Mouse (Mus musculus) MEL (cell line): ENCODE measurements around the gene Prkag1. TPM values are rescaled to one million over a fixed set of nuclear protein-coding genes. Genes with fewer than 3 reads are reported as not detected.
A peak's percentile ranks its signal among the peaks of the same experiment; 100 is the strongest.

Experiments
- DNase-seq: peaks from one replicate; pipeline ENCODE4 v3.0.0; 2011; ENCODE audit warnings: low read depth, low spot score
- H3K27ac ChIP-seq: 2 replicates; pipeline ENCODE4 v1.5.1; 2012; ENCODE audit warnings: low read depth, mild to moderate bottlenecking, control low read depth, low read length, moderate library complexity; ENCODE audit not compliant: control insufficient read depth
- H3K27me3 ChIP-seq, 2 experiments: fragments of 150-350 bp in 1 of 2; sonication (generic) in 1 of 2; 2 replicates each; pipeline ENCODE4 v1.6.1; 2012; ENCODE audit warnings: low read length in 2 of 2, mild to moderate bottlenecking in 2 of 2, improper control_type of control experiment in 1 of 2, moderate library complexity in 1 of 2; ENCODE audit not compliant: insufficient read depth in 2 of 2, control insufficient read depth in 1 of 2
- H3K36me3 ChIP-seq, 2 experiments: 2 replicates each; pipeline ENCODE4 v1.6.1; 2012 to 2014; ENCODE audit warnings: low read length in 2 of 2, improper control_type of control experiment in 1 of 2, inconsistent platforms in 1 of 2, mild to moderate bottlenecking in 1 of 2; ENCODE audit not compliant: insufficient read depth in 2 of 2, control insufficient read depth in 1 of 2
- H3K4me1 ChIP-seq, 2 experiments: fragments of 150-350 bp in 1 of 2; sonication (generic) in 1 of 2; 2 replicates each; pipeline ENCODE4 v1.6.1; 2012; ENCODE audit warnings: low read length in 2 of 2, improper control_type of control experiment in 1 of 2, mild to moderate bottlenecking in 1 of 2; ENCODE audit not compliant: insufficient read depth in 2 of 2, control insufficient read depth in 1 of 2
- H3K4me3 ChIP-seq, 2 experiments: fragments of 150-350 bp in 1 of 2; sonication (generic) in 1 of 2; 2 replicates each; pipeline ENCODE4 v1.5.1; 2012; ENCODE audit warnings: low read depth in 2 of 2, low read length in 2 of 2, mild to moderate bottlenecking in 2 of 2, moderate library complexity in 2 of 2, control low read depth in 1 of 2, improper control_type of control experiment in 1 of 2; ENCODE audit not compliant: control insufficient read depth in 1 of 2, insufficient read depth in 1 of 2
- H3K79me2 ChIP-seq: 2 replicates; pipeline ENCODE4 v1.6.1; 2012; ENCODE audit warnings: mild to moderate bottlenecking, low read length, moderate library complexity; ENCODE audit not compliant: control insufficient read depth, poor library complexity, insufficient read depth
- H3K9ac ChIP-seq: 2 replicates; pipeline ENCODE4 v1.6.1; 2012; ENCODE audit warnings: low read depth, mild to moderate bottlenecking, control low read depth, low read length, moderate library complexity; ENCODE audit not compliant: control insufficient read depth, poor library complexity, severe bottlenecking
- H3K9me3 ChIP-seq: fragments of 150-350 bp; sonication (generic); replicated peaks from 2 replicates; pipeline ENCODE4 v1.6.1; 2012; ENCODE audit warnings: mild to moderate bottlenecking, low read length, improper control_type of control experiment, moderate library complexity; ENCODE audit not compliant: insufficient read depth
- BHLHE40 ChIP-seq: IDR thresholded peaks from 2 replicates; pipeline ENCODE4 v1.6.1; 2012; ENCODE audit warnings: low read depth, mild to moderate bottlenecking, inconsistent platforms, low read length, improper control_type of control experiment, borderline replicate concordance
- CHD1 ChIP-seq: IDR thresholded peaks from 2 replicates; pipeline ENCODE4 v1.6.1; 2012; ENCODE audit warnings: low read depth, mild to moderate bottlenecking, inconsistent platforms, low read length, improper control_type of control experiment
- CTCF ChIP-seq, 3 experiments: IDR thresholded peaks in 2 of 3; conservative IDR thresholded peaks in 1 of 3; 2 replicates each; pipeline ENCODE4 v1.5.1; 2011 to 2012; ENCODE audit warnings: low read length in 3 of 3, low read depth in 2 of 3, mild to moderate bottlenecking in 2 of 3, improper control_type of control experiment in 1 of 3, inconsistent platforms in 1 of 3, mixed read lengths in 1 of 3, moderate library complexity in 1 of 3; ENCODE audit not compliant: control insufficient read depth in 1 of 3, insufficient read depth in 1 of 3, poor library complexity in 1 of 3, severe bottlenecking in 1 of 3
- E2F4 ChIP-seq: IDR thresholded peaks from 2 replicates; pipeline ENCODE4 v1.6.1; 2011; ENCODE audit warnings: low read depth, low read length, improper control_type of control experiment, borderline replicate concordance
- EP300 ChIP-seq, 2 experiments: IDR thresholded peaks; 2 replicates each; pipeline ENCODE4 v1.6.1; 2011; ENCODE audit warnings: improper control_type of control experiment in 2 of 2, low read length in 2 of 2, low read depth in 1 of 2, mild to moderate bottlenecking in 1 of 2
- GABPA ChIP-seq: IDR thresholded peaks from 2 replicates; pipeline ENCODE4 v1.6.1; 2012; ENCODE audit warnings: low read depth, mild to moderate bottlenecking, inconsistent platforms, low read length, improper control_type of control experiment, moderate library complexity
- HCFC1 ChIP-seq: IDR thresholded peaks from 2 replicates; pipeline ENCODE4 v1.6.1; 2012; ENCODE audit warnings: low read depth, mild to moderate bottlenecking, inconsistent platforms, low read length, improper control_type of control experiment, moderate library complexity
- JUND ChIP-seq: IDR thresholded peaks from 2 replicates; pipeline ENCODE4 v1.6.1; 2011; ENCODE audit warnings: low read depth, mild to moderate bottlenecking, improper control_type of control experiment, low read length
- KAT2A ChIP-seq: conservative IDR thresholded peaks from 2 replicates; pipeline ENCODE4 v1.6.1; 2012; ENCODE audit warnings: low read depth, low read length, improper control_type of control experiment, inconsistent platforms
- MXI1 ChIP-seq: IDR thresholded peaks from 2 replicates; pipeline ENCODE4 v1.6.1; 2011; ENCODE audit warnings: mild to moderate bottlenecking, low read depth, low read length, improper control_type of control experiment
- MYC ChIP-seq: IDR thresholded peaks from 2 replicates; pipeline ENCODE4 v1.6.1; 2011; ENCODE audit warnings: low read depth, mild to moderate bottlenecking, low read length, improper control_type of control experiment, moderate library complexity
- NRF1 ChIP-seq: IDR thresholded peaks from 2 replicates; pipeline ENCODE4 v1.6.1; 2014; ENCODE audit warnings: low read depth, mild to moderate bottlenecking, inconsistent platforms, low read length, improper control_type of control experiment, moderate library complexity; ENCODE audit not compliant: poor library complexity, insufficient read depth, severe bottlenecking
- POLR2AphosphoS5 ChIP-seq: IDR thresholded peaks from 2 replicates; pipeline ENCODE4 v1.6.1; 2012; ENCODE audit warnings: low read depth, borderline replicate concordance, mild to moderate bottlenecking, inconsistent platforms, low read length, moderate library complexity, mixed read lengths
- RAD21 ChIP-seq: IDR thresholded peaks from 2 replicates; pipeline ENCODE4 v1.6.1; 2011; ENCODE audit warnings: mild to moderate bottlenecking, low read depth, low read length, improper control_type of control experiment
- SIN3A ChIP-seq: IDR thresholded peaks from 2 replicates; pipeline ENCODE4 v1.6.1; 2012; ENCODE audit warnings: low read length, improper control_type of control experiment, inconsistent platforms
- SMC3 ChIP-seq: IDR thresholded peaks from 2 replicates; pipeline ENCODE4 v1.6.1; 2011; ENCODE audit warnings: low read depth, low read length, improper control_type of control experiment
- TBP ChIP-seq: IDR thresholded peaks from 2 replicates; pipeline ENCODE4 v1.8.0; 2011; ENCODE audit warnings: low read depth, low read length, improper control_type of control experiment
- USF1 ChIP-seq: IDR thresholded peaks from 2 replicates; pipeline ENCODE4 v1.6.1; 2014; ENCODE audit warnings: low read depth, mild to moderate bottlenecking, inconsistent platforms, low read length, improper control_type of control experiment, moderate library complexity
- USF2 ChIP-seq, 2 experiments: IDR thresholded peaks; 2 replicates each; pipeline ENCODE4 v1.6.1; 2011 to 2012; ENCODE audit warnings: improper control_type of control experiment in 2 of 2, low read length in 2 of 2, borderline replicate concordance in 1 of 2, inconsistent platforms in 1 of 2, low read depth in 1 of 2, mild to moderate bottlenecking in 1 of 2; ENCODE audit not compliant: insufficient read depth in 1 of 2
- ZC3H11A ChIP-seq: IDR thresholded peaks from 2 replicates; pipeline ENCODE4 v1.6.1; 2012; ENCODE audit warnings: low read depth, mild to moderate bottlenecking, inconsistent platforms, low read length, improper control_type of control experiment
- ZKSCAN1 ChIP-seq: IDR thresholded peaks from 2 replicates; pipeline ENCODE4 v1.6.1; 2012; ENCODE audit warnings: low read depth, mild to moderate bottlenecking, inconsistent platforms, low read length, improper control_type of control experiment, moderate library complexity
- polyA plus RNA-seq, 2 experiments: library from polyadenylated mRNA; stranded (reverse) in 1 of 2; unstranded in 1 of 2; fragments of >175 nt in 1 of 2; fragments of >200 nt in 1 of 2; gene quantifications; 2 replicates each; pipeline versions ENCODE4 v1.2.1 to v1.2.4; 2012; ENCODE audit warnings: low replicate concordance in 2 of 2, low read depth in 1 of 2; ENCODE audit not compliant: insufficient read length in 2 of 2, insufficient read depth in 1 of 2, missing spikeins in 1 of 2
- total RNA-seq: library from RNA; depleted of rRNA; stranded (reverse); fragments of 300-350 nt; gene quantifications from 2 replicates; pipeline ENCODE4 v1.2.3, GENCODE M21; 2012

Gene Prkag1
- total and polyA plus RNA-seq, 3 experiments = 122 to 348 (median 141) TPM

DNA sequence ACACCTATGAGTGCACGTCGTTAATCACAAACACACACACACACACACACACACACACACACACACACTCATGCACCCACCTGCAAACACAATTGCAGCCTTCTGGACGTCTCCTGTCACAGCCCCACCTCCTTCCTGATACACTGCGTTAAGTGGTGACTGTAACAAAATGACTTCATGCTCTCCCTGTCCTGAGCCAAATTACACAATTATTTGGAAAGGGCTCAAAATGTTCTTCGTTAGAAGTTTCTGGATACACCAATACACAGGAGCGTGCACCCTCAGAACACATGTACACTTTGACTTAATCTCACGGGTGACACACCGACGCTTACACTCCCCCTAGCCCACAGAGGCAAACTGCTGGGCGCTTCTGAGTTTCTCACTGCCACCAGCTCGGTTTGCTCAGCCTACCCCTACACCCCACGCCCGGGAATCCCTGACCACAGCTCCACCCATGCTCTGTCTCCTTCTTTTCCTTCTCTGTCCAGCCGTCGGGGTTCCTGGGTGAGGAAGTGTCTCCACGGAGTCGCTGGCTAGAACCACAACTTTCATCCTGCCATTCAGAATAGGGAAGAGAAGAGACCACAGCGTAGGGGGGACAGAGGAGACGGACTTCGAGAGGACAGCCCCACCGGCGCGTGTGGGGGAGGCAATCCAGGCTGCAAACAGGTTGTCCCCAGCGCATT is 42.2 kb downstream of the Prkag1 start:
- no peaks in the 10 kb centered on the region for H3K36me3 ChIP-seq
- TF ChIP-seq MYC (no peak), E2F4 (no peak), BHLHE40 (no peak), GABPA (no peak), SIN3A (no peak), CHD1 (no peak), USF2 (IDR thresholded peaks at IDR 0.05; ENCODE audit: borderline replicate concordance in 1 of 2, insufficient read depth in 1 of 2, low read depth in 1 of 2, low read length in 2 of 2) (no peak), TBP (no peak), MXI1 (no peak), NRF1 (no peak), USF1 (no peak), ZC3H11A (no peak), KAT2A (no peak)

DNA sequence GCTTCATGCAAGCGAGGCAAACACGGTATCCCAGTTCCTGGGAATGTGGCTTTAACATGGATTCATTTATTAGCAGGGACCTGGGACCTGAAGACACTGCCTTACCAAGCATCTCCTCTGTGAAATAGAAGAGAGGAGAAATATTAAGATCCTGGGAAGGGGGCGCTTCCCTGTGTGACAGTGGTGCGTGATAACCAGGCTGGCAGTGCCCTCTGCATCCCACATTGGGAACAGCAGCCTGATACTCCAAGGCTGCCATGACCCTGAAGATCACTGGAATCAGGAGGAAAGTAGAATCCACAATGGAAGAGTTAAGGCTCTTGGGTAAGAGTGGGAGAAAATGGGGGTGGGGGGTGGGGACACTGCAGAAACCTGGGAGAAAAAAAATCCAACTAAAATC is 43.4 kb downstream of the Prkag1 start:
- Histone ChIP-seq H3K9ac (no peak overlapping the region), H3K36me3 (no peaks in the 10 kb centered on the region), H3K27ac (no peak overlapping the region), H3K9me3 (no peaks in the 10 kb centered on the region), H3K4me1 (peaks cover 0 to 5% of the 10 kb centered on the region in 2 experiments; a peak in 2 of 4 replicates), H3K4me3 (no peak overlapping the region), H3K79me2 (no peaks in the 10 kb centered on the region), H3K27me3 (no peaks in the 10 kb centered on the region)
- DNase-seq = peak; percentile 20
- TF ChIP-seq SMC3 (peak; percentile 30; the same call in 1 of the 2 replicates), CTCF (IDR thresholded peaks at IDR 0.05 in 2 of 3, conservative IDR thresholded peaks at IDR 0.05 in 1 of 3; ENCODE audit: control insufficient read depth in 1 of 3, insufficient read depth in 1 of 3, low read depth in 2 of 3, low read length in 3 of 3, poor library complexity in 1 of 3, severe bottlenecking in 1 of 3) (peak in 2 of 3 experiments; percentile 44 to 55; a peak in 4 of 6 replicates), RAD21 (peak; percentile 50), TBP (no peak), JUND (no peak), ZKSCAN1 (no peak), EP300 (IDR thresholded peaks at IDR 0.05; ENCODE audit: low read depth in 1 of 2, low read length in 2 of 2) (no peak), POLR2AphosphoS5 (no peak), HCFC1 (no peak)

More for the DNA sequence above, 42.2 kb downstream of the Prkag1 start:
- Histone ChIP-seq H3K4me1 (peaks cover 0 to 5% of the 10 kb centered on the region in 2 experiments; a peak in 1 of 4 replicates), H3K79me2 (no peaks in the 10 kb centered on the region), H3K4me3 (no peak overlapping the region), H3K27me3 (no peaks in the 10 kb centered on the region), H3K9ac (no peak overlapping the region), H3K27ac (no peak overlapping the region), H3K9me3 (no peaks in the 10 kb centered on the region)
- no peak for DNase-seq
